Mouse (Mus musculus): ENCODE results near the gene Apba3.

Gene Apba3

GRCm38 (mm10) chr10:81290698-81291460 is 24.1 kb downstream of the Apba3 start:
- DNase-seq = no peak

- no peak for DNase-seq
Measured at GRCm38 (mm10) chr10:81291511-81292104, 24.8 kb downstream of the Apba3 start, which contains the start of gene Tjp3. Gene Tjp3 (minus strand): TSS chr10:81291581.

GRCm38 (mm10) chr10:81292554-81293333 is 26.0 kb downstream of the Apba3 start, which contains the start of gene Pip5k1c:
Gene Pip5k1c (plus strand): TSS chr10:81292963.
- DNase-seq = peak; percentile 100

DNA sequence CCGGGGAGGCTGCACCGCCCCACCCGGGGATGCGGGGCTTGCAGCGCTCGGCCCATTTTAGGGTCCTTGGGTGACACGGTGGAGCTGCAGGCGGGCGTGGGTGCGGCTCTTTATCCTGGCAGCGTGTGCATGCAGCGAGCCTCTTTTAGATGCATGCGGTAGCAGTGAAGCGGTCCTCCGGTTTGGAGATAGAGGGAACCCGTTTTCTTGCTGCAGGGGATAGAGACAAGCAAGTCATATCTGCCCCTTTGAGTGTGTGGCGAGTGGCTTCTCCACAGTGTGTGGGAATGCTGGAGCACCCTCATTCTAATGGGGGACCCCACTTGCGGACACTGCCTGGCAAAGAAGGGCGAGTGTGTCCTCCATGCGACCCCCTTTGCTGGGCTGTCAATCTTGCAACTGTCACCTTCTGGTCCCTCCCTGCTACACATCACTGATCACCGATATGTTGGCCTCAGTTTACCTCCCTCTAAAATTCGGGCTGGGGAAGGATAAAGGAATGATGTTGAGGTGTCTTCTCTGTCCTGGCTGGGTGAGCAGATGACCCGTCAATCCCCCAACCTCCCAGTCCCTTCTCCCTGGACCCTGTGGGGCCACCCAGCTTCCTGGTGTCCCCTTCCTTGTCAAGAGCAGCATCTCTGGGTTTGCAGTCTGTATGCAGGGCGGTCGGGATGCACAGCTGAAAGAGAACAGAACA is 26.7 kb downstream of the Apba3 start:
- DNase-seq = no peak

- DNase-seq = peak; percentile 85
Measured at GRCm38 (mm10) chr10:81294442-81294841, 27.7 kb downstream of the Apba3 start.

DNA sequence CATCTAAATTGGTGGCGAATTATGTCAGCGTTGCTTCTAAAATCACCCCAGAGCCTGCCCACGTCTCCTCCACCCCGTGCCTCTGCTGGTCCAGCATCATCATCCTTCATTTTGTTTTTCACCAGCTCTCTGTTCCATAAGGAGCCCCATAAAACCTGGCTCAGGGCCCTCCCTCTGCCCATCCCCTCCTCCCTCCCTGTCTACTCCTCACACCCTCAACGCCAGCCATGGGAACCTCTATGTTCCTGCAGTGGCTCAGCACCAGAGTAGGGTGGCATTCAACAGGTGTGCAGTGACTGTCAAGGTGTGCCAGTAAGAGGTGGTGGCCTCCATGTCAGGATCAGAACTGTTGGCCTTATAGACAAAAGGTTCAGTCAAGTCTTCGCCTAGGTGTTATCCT is 28.4 kb downstream of the Apba3 start:
- DNase-seq = no peak

GRCm38 (mm10) chr10:81297246-81297645 is 30.5 kb downstream of the Apba3 start:
- DNase-seq = no peak

- no peak for DNase-seq
Measured at GRCm38 (mm10) chr10:81297845-81298244, 31.1 kb downstream of the Apba3 start.

DNA sequence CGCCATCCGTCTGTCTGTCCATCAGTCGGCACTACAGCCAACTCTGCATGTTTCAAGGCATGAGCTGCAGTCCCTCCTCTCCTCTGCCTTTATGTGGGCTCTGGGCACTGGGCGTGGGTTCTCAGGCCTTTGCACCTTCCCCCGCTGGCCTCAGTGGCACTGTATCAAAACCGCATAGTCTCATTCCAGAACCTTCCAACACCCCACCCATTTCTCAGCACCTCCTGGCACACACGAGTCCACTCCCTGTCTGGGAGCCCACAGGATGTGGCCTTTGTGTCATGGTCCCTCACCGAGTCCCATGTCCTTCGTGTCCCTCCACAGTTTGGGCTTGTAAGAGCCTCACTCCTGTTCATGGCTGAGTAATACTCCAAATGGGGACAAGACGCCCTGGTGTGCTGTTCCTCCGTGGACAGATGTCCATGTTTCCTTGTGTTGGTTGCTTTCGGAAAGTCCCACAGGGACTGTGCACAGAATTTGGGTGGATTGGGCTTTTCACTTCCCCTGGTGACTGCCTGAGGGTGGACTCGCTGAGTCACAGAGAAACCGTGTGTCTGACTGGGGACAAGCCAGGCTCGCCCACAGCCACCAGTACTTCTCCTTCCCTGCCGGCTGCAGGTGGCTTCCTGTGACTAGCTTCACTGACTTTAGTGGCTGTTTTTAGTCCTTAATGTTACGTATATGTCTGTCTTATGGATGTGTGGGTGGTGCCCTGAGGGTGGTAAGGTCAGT is 31.8 kb downstream of the Apba3 start:
- DNase-seq = no peak

DNA sequence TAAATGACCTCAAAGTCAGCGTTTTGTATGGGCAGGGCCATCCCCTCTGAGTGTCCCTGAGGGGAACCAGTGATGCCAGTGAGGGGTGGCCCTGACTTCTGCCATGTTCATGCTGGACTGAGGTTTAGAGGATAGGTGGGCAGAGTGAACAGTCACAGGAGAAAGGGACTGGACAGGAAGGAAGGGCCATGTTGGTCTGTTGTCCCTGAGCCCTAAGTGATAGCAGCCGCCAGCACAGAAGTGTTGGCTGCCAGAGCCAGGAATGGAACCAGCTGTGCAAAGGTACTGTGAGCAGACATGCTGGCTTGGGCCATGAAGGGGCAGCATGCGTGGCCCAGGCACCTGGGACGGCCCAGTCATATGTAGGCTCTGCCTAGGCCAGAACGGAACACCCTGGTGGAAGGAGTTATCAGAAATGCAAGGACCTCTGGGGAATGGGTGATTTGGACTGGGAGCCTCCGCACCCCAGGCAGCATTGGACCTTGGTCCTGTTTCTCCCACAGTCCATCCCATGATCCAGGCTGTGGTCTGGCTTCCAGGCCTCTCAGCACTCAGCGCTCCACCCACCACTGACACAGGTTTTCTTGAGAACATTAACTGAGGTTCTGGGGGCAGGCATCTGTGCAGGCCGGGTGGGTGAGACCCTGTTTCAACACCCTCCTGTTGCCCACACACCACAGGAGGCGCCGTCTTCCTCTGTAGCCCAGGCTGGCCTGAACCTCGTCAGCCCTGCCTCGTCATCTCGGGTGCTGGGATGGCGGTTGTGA is 33.0 kb downstream of the Apba3 start:
- no peak for DNase-seq

DNA sequence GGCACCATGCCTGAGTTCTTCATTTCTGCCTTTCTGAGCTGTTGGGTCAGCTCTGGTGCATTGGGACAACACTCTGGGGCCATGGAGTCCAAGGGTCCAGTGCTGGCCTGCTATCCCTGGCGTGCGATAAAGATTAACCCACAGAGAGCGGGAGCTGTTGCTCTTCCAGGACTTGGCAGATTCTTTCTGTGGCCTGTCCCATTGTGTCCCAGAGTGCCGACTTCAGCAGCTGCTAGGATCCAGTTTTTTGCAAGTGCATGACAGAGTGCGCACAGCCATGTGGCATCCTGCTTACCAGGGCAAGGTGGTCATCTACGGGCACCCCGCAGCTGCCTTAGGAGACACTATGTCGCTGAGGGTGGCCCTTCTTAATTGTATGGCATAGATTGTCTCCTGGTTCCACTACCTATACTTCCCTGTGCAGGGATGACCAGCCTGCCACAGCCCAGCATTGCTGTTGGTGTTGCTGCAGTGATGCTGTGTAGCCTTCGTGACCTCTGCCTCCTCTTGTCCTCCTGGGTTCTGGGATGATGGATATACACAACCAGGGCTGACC is 33.7 kb downstream of the Apba3 start:
- DNase-seq = no peak

DNA sequence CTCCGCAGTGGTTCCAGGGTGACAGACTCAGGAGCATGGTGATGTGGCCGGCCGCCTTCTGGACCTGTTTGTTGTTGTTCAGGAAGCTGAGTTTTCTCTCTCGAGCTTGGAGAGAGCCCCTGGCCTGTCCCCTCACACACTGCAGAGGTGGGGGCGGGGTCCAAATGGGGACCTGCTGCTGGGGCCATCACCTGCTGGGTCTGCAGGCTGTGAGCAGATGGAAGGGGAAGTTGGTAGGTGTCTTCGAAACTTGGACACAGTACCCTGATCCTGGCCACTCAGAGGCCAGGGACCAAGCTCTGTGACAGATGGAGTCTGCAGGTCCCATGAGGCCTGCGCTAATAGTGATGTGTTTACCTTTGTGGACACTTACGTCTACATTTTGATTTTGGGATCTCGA is 34.6 kb downstream of the Apba3 start:
- peak; percentile 73 for DNase-seq

DNA sequence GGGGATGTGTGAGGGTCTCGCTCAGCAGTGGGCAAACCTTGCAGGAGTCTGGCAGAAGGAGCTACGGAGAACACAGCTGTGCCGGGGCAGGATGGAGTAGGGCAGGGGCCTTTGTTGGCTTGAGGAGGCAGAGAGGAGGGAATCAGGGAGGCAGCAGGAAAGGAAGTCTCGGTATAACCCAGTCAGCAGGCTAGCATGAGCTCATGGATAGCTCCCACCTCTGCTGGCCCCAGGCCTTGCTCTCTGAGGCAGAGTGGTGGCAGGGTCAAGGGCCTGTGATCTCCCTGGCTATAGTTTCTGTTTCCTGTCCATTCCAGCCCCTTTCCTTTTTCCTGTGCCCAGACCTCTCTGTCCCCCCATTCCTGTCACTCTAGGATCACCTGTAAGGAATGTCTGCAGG is 35.5 kb downstream of the Apba3 start:
- no peak for DNase-seq

DNA sequence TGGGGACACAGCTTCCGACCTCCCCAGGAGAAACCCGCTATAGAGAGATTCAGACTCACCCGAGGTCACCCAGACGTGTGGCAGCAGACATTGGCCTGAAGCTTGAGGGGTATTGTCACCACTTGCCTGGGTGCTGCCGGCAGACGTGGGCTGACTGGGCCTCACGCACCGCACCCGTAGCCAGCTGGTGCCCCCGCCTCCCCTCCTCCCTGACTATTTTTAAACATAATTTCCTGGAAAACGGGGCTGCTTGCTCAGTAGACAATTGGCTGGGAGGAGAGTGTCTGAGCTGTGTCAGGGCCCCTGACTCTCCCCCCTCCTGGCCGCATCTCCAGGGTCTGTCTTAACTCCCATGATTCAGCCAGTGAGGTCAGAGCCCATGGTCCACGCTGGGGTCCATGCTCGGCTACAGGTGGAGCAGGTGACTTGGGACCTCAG is 36.0 kb downstream of the Apba3 start:
- no peak for DNase-seq

- no peak for DNase-seq
Measured at GRCm38 (mm10) chr10:81303258-81303657, 36.5 kb downstream of the Apba3 start.

- no peak for DNase-seq
Measured at GRCm38 (mm10) chr10:81303761-81304160, 37.0 kb downstream of the Apba3 start.

DNA sequence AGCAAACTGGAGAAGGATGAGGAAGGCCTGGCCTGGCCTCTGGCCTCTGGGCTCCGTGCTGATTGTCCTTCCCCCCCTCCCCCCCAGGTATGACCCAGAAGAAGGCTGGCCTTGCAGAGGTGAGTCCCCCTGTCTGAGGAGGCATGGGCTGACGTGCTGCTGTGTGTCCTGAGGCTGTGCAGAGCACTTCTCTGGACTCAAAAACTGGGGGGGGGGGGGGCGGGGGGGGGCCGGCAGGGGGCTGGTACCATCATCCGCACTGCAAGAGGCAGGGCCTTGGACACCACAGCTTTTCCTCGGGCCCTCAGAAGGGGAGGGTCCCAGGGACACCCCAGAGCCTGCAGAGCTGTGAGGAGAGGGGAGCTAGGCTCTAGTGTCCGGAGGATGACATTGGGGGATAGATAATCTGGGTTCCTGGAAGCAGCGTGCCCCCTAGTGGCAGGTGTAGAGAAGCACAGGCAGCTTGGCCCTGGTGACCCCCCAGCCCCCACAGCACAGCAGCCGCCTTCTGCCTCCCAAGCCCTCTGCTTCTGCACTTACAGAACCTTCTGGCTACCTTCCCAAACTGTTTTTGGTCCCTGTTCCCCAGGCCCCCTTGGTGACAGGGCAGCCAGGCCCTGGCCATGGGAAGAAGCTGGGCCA is 38.0 kb downstream of the Apba3 start:
- peak; percentile 70 for DNase-seq

- no peak for DNase-seq
Measured at GRCm38 (mm10) chr10:81305663-81306062, 38.9 kb downstream of the Apba3 start.

DNA sequence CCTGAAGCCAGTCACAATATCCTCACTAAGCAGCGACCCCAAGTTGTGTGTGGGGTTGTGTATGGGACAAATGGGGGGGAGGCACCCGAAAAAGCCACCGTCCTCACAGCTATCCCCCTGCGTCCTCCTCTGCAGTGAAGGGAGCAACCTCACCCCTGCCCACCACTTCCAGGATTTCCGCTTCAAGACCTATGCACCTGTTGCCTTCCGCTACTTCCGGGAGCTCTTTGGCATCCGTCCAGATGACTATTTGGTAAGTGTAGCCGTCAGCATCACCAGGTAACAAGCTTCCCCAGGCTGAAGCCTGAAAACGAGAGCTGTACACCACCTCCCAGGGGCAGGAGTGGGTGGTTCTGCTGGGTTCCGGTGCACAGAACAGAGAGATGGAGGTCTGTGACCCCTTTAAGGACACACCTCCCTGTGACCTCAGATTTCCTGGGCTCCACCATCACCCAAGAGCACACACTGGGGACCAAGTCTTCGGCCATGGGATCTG is 39.5 kb downstream of the Apba3 start:
- no peak for DNase-seq

All from cerebellum, adult 11 months (tissue).